In the genomic region with DNA sequence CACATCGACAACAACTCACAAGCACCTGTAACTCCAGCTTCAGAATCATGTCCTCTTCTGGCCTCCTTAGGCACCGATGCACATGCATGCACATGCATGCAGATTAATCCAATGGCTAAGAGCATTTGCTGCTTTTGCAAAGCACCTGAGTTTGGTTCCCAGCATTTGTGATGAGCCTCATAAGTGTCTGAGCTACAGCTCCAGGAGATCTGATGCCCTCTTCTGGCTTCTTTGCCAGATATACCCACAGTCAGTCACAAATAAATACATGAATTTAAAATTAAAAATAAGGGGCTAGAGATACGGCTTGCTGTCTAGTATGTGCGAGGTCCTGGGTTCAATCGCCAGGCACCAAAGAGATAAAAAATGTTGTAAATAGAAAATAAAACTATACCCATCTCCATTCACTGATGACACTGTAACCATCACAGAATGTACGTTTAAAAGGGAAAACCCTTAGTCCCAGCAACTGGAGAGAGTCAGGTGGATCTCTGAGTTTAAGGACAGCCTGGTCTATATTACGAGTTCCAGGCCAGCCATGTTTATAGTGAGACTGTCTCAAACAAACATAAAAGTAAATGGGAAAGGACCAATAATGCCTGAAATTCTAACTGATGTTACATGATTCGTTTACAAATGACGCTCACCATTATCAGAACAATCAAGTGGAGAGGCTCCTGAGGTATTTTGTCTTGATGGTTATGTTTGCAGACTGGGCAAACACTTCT, we compare ENCODE assay signal across 8 mouse cellular contexts. TPM values are rescaled to one million over a fixed set of nuclear protein-coding genes. Genes with fewer than 3 reads are reported as not detected.
DNase-seq lines count a peak whose midpoint lies in the region; ATAC-seq and TF ChIP-seq lines count a peak whose summit lies in the region.

No protein-coding gene starts in this region.

- H3K9ac ChIP-seq in liver, embryonic 13.5 days = peak overlapping the region; percentile 72; the same call in 1 of the 2 replicates

- TF ChIP-seq POLR2A in testis, adult 2 months (IDR thresholded peaks at IDR 0.05; ENCODE audit: control insufficient read depth, low read depth, low read length) = no peak

- ATAC-seq in liver, embryonic 13.5 days (ENCODE audit: low read depth) = no peak

- peak overlapping the region; percentile 71 for H3K4me2 ChIP-seq in liver, embryonic 13.5 days

- H3K36me3 ChIP-seq in testis, adult 2 months (ENCODE audit: control insufficient read depth, insufficient read depth, low read length) = no peaks in the 10 kb centered on the region
- no peaks in the 10 kb centered on the region for H3K36me3 ChIP-seq in liver, embryonic 13.5 days

- TF ChIP-seq CTCF in testis, adult 2 months (IDR thresholded peaks at IDR 0.05; ENCODE audit: control insufficient read depth, insufficient read depth, insufficient replicate concordance, low read depth, low read length) = no peak

- no peaks in the 10 kb centered on the region for H3K9me3 ChIP-seq in liver, embryonic 13.5 days (replicated peaks)

- H3K4me3 ChIP-seq in testis, adult 2 months (ENCODE audit: control insufficient read depth, low read depth, low read length) = peak overlapping the region; percentile 90; the same call in 1 of the 2 replicates
- H3K4me3 ChIP-seq in liver, embryonic 13.5 days (replicated peaks) = peak overlapping the region; percentile 68

- WGBS in liver, embryonic 13.5 days (ENCODE audit: insufficient replicate concordance) = 53% methylated on average over 9 of the region's 9 CpGs

- 0 out of 2 replicates have a peak, but pooled peaks cover 2% of the 10 kb centered on the region for H3K27me3 ChIP-seq in testis, adult 2 months (ENCODE audit: control insufficient read depth, insufficient read depth, low read length)
- peaks cover 35% of the 10 kb centered on the region for H3K27me3 ChIP-seq in liver, embryonic 13.5 days

- H3K4me1 ChIP-seq in testis, adult 2 months (ENCODE audit: control insufficient read depth, insufficient read depth, low read length) = peaks cover 10% of the 10 kb centered on the region
- H3K4me1 ChIP-seq in liver, embryonic 13.5 days (replicated peaks) = peaks cover 14% of the 10 kb centered on the region

- no peak overlapping the region for H3K27ac ChIP-seq in testis, adult 2 months (ENCODE audit: control insufficient read depth, insufficient read depth, low read depth, low read length)
- no peak overlapping the region for H3K27ac ChIP-seq in liver, embryonic 13.5 days

- peak; percentile 20 for DNase-seq in embryo, embryonic 10.5 days (ENCODE audit: low spot score)
- no peak for DNase-seq in embryo, embryonic 11 days
- no peak for DNase-seq in testis, postnatal 10 days (ENCODE audit: low spot score)
- DNase-seq in liver, embryonic 13.5 days = no peak
- no peak for DNase-seq in thymus, postnatal 25 days
- DNase-seq in Muller cell, postnatal 12 days (ENCODE audit: inconsistent ontology term) = no peak
- no peak for DNase-seq in left cerebral cortex, adult 18-20 months (ENCODE audit: low spot score in 2 of 2)

RNA-seq across cellular contexts. Expression of a gene that starts 1.7 kb away (rescaled TPM):
- polyA plus RNA-seq in testis, adult 2 months (2012; rRNA removed) = 11.7 and 13.5 TPM in 2 replicates
- polyA plus RNA-seq in liver, embryonic 13.5 days (2015; fragmentation: Nextera tagmentation; extraction: Ambion mirVana) = 4.3 and 5.6 TPM in 2 replicates
- total RNA-seq in left cerebral cortex, adult 18-20 months (2021) = 10 to 100 TPM; 93.3 to 96.6 TPM
